Mouse (Mus musculus) T-cell, adult 2 months (primary cell): ENCODE measurements around the gene Tspan4.
"Not testable (repeated sequence)": the region's sequence is repeated elsewhere in the genome, so short reads cannot be mapped to it uniquely, and the experiment has no call there.

Experiments used
- DNase-seq: peaks from one replicate; pipeline ENCODE4 v3.0.0; 2022; ENCODE audit warnings: low spot score

The Tspan4 gene

DNA sequence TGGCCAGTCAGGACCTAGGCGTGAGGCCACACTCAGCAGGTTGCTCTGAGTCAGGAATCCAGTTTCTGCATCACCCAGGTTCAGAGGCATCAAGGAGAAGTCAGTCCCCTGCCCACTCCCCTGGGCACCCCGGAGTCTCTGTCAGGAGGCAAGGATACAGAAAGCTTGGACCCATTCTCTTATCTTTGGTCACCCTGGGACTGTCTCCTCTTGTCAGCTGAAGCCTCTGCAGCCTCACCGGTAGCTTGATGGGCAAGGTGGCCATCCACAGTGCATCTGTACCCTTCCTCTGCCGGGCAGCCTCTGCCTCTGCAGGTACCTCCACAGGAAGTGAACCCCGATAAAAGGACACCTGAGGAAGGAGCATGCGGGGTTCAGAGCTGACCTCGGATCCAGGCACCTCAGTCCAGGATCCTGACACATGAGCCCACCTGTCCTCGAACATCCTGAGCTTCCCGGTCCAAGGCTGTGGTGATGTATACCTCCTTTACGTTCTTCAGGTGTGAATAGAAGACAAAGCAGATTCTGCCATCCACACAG lies 35.8 kb upstream of the Tspan4 start:
- no peak for DNase-seq

DNA sequence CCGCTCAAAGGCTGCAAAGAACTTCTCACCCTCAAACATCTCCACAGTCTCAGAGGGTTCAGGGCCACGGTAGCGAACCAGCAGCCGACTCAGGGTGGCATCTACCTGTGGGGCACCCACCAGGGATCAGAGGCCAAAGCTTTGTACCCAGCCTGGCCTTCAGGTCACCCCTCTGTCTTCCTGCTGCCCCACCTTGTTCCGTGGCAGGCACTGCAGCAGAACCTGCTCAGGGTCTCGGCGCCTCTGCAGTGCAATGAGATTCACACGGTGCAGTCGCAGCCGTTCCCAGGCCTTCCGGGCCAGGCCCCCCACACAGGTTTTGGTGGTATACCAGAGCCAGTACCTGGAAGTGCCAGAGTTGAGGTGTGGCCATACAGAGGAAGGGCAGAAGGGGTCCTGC lies 35.2 kb upstream of the Tspan4 start:
- no peak for DNase-seq

DNA sequence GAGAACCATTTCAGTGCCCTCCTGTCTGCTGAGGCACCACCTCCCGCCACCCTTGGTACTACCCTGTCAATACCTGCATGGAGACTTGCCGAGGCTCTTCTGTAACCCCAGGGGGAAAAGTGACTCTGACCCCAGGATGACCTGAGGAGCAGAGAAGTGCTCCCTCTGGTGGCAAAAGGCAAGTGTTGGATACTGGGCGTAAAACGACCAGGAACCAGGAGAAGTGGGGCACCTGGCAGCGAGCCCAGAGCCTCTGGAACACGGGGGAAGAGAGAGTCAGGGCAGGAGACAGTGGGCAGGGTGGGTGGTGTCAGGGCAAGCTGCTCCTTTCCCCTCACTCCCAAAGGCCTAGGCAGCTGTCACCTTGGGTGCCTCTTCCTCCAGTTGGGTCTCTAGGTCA lies 34.4 kb upstream of the Tspan4 start:
- peak; percentile 42 for DNase-seq

DNA sequence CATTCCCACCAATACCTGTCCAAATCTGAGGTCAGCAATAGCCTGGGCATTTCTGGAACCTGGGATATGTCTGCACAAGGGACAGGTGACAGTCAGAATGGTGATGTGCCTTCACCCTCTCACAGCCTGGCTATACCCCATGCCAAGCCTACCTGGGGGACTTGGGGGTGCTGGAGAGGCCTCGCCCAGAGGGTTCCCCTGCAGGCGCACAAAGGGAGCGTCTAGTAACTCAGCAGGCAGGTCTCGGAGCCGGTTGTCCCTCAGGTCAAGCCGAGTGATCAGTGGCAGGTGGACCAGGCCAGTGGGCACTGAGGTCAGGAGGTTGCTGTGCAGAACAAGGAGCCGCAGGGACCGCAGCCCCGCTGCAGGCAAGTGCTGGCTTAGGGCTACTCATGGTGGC lies 33.6 kb upstream of the Tspan4 start:
- no peak for DNase-seq

DNA sequence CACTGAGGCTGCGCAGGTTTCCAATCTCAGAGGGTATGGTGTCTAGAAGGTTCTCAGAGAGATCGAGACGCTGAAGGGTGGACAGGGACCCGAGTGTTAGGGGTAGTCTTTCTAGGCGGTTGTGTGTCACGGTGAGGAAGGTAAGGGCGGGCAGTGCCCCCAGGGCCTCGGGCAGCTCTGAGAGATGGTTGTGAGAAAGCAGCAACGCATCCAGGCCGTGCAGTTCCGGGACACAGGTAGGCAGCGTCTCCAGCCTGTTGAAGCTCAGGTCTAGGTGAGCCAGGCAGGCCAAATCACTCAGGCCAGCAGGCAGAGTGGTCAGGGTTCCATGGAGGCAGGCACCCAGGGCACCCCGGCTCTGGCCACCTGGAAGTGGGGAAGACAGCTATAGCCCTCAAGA lies 32.8 kb upstream of the Tspan4 start:
- no peak for DNase-seq

DNA sequence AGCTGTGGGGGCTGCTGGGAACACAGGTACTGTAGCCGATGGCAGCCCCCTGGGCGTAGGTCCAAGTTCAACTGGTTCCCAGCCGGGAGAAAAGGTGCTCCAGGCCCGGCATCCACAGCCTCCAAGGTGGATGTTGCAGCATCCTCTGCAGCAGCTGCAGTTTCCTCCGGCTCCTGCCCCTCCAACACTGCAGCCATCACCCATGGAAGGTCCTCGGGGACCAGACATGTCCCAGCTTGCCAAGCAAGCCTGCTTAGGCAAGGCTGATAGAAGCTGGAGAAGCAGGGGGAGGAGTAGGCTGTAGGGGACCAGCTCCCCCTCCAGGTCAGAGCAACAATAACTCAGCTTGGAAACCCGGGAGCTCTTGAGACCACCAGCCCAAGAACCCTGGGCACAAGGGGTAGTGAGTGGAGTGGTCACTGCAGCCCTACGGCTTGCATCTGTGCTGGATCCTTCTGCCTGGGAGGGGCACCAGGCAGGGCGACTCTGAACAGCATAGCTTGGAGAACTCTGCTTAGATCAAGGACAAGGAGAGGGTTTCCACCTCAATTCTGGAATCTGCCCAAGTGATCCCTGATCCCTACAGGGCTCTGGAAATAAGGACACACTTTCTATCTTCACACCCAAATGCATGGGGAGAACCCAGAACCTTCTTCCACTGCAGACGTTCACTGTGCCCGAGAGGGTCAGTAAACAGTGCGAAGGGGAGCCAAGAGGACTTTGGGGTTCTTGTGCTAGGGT lies 31.8 kb upstream of the Tspan4 start:
- no peak for DNase-seq

DNA sequence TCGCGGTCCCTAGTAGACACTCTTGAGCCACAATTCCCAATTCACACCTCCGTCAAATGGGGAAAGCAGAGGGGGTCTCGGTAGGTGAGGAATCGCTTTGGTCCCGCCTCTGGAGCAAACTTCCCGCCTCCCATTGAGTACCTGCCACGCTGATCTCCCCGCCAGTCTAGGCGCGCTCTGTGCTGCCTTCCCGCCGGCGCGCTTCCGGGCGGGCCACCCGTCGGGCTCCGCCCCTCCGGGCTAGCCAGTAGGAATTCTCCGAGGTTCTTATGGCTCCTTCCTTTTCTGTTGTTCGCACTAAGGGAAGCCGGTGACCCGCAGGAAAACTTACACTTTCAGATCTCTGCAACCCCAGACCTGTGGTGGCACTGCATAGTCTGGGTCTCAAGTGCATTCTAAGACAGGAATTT lies 31.2 kb upstream of the Tspan4 start, which contains the start of gene Pidd1:
Gene Pidd1 (minus strand): TSS at position 198 of the 410 bp plus-strand sequence.
- DNase-seq, result peak; percentile 46

DNA sequence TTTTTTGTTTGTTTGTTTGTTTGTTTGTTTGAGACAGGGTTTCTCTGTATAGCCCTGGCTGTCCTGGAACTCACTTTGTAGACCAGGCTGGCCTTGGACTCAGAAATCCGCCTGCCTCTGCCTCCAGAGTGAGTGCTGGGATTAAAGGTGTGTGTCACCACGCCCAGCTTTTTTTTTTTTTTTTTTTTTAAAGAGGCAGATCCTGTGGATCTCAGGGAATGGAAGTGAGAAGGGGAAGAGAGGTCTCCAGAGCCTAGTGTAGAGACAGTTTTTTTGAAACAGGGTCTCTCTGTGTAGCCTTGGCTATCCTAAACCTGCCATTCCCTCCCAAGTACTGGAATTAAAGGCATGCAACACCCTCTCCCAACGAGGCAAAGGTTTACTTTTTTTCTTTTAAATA lies 28.7 kb upstream of the Tspan4 start:
- not testable (repeated sequence) for DNase-seq

DNA sequence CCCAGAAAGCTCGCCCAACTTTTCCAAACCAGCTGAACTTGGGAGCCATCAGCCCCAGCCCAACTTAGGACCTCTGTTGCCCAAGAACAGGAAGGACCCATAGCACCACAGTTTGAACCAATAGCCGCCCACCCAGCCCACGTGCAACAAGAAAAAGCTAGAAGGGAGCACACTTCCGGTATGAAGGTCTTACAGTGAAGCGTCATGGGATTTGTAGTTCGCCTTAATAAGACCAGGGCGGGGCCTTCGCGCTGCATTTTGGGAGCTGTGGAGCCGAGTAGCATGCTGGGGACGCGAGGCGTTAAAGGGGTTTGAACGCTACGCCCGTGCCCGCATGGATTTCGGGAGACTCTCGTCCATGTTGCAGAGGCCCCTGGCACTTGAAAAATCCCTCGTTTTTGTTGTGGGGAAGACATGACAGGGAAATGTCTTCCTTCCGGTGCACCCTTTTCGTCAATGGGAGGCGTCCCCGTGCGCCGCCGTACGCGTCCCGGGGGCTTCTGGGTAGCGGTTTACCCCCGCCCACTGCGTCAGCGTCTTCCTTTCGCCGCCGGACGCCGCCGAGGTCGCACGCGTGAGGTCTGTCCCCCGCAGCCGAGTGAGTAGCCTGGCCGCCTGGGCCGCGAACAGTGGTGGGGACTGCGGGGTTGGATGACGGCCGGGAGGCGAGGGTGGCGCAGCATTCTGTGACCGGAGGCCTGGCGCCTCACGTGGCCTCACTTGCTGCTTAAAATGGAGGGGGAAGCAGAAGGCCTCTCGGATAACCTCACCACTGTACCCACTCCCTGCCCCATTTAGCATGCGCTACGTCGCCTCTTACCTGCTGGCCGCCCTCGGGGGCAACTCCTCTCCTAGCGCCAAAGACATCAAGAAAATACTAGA lies 27.7 kb upstream of the Tspan4 start, which contains the start of gene Rplp2:
Gene Rplp2 (plus strand): TSS at position 261 of the 882 bp plus-strand sequence.
- peak; percentile 93 for DNase-seq

DNA sequence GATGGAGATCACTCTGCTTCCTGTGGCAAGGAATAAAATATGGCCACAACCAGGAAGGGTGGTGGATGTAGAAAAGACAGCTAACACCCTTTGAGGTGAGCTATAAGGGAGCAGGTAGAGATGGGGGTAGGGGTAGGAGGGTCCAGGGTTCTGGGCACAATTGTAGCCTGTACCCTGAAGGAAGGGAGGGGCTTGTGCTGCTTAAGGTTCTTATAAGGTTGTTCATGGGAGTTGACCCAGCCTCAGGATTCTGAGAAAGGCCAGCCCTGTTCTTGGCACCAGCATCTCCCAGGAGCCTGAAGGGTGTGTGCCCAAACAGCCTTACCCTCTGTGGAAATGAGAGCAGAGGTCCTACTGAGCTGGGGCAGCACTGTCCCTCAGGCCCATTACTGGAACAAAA lies 23.1 kb upstream of the Tspan4 start:
- no peak for DNase-seq

DNA sequence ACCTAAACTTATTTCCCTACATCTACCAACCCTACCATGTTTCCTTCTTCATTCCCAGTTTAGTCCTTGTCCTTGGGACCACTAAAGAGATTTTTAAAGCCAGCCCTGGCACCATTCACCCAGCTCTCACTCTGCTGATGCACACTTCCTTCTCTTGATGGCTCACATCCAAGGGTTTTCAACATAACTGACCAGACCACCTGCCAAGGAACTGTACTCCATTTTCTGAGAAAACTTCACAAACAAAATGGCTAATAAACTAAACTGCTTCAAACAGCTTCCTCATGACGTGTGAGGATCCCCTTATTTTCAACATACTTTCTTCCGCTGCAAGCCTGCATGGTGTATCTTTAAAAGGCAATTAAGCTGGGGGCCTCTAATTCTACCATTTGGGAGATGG lies 21.4 kb upstream of the Tspan4 start:
- DNase-seq, result no peak

DNA sequence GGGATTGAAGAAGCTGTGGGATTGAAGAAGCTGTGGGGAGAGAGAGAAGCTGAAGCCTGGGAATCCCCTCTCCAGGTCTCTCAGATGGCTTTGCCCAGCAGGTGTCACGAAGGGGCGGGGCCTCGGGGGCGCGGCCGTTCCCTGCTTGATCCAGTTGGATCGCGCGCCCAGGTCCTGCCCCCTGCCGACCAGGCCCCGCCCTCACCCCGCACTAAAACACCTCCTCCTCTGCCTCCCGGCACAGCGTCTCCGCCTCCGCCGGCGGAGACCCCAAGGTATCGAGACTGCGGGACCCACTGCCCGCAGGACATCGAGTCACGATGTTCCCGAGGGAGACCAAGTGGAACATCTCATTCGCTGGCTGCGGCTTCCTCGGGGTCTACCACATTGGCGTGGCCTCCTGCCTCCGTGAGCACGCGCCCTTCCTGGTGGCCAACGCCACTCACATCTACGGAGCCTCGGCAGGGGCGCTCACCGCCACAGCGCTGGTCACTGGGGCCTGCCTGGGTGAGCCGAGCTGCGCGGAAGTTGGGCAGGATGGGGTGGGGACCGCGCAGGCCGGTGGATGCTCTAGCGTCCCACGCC lies 20.0 kb upstream of the Tspan4 start, which contains the start of gene Pnpla2:
Gene Pnpla2 (plus strand): TSS at position 232 of the 585 bp plus-strand sequence.
- DNase-seq, result peak; percentile 93

DNA sequence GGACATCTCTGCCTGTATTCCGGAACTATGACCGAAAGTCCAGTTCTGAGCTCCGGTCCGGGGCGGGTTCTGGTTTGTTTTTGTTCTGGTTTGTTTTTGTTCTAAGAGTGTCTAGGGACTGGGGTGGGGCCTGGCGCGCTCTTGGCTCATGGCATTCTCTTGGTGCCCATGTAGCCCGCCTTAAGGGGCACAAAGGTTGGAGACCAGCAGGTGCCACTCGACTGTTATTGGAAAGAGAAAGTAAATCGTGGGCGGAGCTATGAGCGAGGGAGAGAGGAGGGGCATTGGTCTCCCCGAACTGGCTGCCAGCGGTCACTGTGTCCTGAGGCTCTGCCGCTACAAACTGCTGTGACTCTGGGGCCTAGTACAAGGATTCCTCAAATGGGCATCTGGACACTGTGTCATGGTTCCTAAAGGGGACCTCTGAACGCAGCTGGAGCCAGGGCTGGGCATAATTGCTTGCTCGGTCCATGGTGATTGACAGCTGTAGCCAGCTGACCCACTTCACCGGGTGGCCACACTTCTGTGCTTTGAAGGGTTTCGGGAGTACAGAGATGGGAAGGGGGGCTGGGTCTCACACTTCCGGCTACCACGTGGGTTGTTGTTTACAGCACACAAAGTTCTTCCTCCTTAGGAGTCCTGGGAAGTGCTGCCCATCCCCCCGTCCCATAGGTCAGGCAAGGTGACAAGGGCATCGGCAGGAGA lies 19.3 kb upstream of the Tspan4 start:
- peak; percentile 57 for DNase-seq

DNA sequence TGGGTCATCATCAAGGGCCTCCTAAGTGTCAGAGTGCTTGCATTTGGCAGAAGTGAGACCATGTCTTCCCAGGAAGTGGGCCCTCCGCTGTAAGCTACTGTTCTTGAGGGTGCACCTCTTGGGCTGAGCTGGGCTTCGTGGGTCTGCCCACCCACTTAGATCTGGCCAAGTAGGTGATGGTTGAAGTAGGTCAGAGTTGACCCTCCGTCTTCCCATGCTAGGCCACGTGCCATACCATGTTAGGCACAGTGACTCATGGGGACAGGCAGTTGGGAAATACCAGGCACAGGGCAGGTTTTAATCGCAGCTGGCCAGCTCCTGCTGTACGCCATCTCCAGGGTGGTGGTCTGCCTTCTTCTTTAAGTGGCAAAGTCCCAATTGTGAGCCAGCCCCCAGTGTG lies 18.3 kb upstream of the Tspan4 start:
- no peak for DNase-seq

DNA sequence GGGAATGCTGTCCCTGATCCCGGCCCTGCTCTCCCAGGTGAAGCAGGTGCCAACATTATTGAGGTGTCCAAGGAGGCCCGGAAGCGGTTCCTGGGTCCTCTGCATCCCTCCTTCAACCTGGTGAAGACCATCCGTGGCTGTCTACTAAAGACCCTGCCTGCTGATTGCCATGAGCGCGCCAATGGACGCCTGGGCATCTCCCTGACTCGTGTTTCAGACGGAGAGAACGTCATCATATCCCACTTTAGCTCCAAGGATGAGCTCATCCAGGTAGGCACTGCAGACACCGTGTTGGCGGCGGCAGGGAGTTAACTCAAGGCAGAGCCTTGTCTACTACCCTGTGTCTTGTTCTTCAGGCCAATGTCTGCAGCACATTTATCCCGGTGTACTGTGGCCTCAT lies 17.8 kb upstream of the Tspan4 start:
- no peak for DNase-seq

DNA sequence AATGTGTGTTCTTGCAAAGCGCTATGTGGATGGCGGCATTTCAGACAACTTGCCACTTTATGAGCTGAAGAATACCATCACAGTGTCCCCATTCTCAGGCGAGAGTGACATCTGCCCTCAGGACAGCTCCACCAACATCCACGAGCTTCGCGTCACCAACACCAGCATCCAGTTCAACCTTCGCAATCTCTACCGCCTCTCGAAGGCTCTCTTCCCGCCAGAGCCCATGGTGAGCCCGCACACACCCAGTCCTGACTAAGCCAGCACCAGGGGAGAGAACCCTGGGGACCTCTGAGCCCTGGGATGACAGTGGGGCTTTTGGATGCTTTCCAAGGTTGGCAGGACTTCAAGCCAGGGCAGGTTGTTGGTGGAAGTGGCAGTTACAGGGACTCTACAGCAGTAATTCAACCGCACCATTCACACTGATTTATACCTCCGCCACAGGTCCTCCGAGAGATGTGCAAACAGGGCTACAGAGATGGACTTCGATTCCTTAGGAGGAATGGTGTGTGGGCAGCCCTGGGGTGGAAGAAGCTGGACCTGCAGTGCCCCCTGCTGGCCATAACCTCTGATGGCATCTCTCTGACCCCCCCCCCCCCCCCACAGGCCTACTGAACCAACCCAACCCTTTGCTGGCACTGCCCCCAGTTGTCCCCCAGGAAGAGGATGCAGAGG lies 16.9 kb upstream of the Tspan4 start:
- DNase-seq, result peak; percentile 54

DNA sequence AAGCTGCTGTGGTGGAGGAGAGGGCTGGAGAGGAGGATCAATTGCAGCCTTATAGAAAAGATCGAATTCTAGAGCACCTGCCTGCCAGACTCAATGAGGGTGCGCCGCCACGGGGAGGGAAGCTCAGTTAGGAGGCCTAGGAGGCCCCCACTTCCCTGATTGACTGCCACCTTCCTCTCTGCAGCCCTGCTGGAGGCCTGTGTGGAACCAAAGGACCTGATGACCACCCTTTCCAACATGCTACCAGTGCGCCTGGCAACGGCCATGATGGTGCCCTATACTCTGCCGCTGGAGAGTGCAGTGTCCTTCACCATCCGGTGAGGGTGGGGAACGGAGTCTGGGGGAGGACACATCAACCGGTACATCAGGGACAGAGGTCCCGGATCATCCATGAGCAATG lies 16.4 kb upstream of the Tspan4 start:
- DNase-seq, result no peak

DNA sequence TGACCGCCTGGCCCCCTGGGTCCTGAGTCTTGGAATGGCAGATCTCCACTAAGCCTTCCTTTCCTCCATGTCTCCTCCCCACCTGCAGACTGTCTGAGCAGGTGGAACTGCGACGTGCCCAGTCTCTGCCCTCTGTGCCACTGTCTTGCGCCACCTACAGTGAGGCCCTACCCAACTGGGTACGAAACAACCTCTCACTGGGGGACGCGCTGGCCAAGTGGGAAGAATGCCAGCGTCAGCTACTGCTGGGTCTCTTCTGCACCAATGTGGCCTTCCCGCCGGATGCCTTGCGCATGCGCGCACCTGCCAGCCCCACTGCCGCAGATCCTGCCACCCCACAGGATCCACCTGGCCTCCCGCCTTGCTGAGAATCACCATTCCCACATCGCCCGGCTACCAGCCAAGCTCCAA lies 15.7 kb upstream of the Tspan4 start:
- no peak for DNase-seq

DNA sequence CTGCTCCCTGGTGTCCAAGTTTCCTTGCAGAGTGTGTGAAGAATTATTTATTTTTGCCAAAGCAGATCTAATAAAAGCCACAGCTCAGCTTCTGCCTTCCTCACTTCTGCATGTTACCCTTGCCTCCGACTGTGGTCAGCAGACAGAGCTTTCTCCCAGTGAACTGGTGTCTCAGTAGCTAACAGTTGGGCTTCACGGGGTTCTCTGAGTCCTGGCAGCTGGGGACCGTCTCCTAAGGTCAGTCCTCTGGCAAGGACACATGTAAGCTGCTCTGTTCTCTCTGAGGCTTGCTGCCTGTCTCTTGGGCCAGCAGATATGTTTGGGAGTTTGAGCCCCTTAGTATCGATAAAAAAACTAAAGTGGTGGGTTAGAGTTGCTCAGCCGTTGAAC lies 15.0 kb upstream of the Tspan4 start:
- DNase-seq, result no peak

DNA sequence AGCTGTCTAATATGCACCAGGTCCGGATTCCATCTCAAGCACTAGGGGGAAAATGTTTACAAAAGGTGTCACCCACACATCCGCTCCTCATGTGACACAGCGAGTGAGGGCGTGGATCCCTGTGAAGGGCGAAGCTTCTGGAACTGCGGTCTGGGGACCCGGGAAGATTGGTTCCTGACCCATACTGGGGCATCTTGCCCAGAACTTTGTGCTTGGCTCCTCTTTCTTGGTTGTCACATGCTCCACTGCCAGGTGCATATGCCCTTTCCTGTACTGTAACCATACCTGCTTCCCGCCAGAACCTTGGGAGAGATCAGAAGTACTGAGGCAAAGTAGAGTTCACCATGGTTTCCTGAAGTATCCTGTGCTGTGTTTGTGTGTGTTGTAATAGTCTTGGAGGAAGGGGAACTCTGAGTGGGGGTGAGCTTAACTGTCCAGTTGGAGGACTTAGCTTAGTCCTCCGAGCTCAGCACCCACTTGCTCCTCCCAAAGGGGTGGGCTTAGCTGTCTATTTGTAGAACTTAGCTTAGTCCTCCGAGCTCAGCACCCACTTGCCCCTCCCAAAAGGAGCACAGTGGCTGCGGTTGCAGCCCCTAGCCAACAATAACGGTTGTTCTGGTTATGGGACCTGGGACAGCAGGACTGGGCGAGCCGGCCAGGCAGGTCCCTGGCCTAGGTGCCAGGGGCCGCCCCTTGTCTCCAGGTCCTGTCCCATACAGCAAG lies 14.5 kb upstream of the Tspan4 start, which contains the start of gene Cracr2b:
Gene Cracr2b (plus strand): TSS at position 704 of the 723 bp plus-strand sequence.
- DNase-seq, result no peak
